Mouse (Mus musculus): ENCODE data around the gene Snrnp200. TPM values are rescaled to one million over a fixed set of nuclear protein-coding genes. Genes with fewer than 3 reads are reported as not detected.

Gene Snrnp200
- polyA plus RNA-seq, 1 experiment, result 19.7 TPM

DNA sequence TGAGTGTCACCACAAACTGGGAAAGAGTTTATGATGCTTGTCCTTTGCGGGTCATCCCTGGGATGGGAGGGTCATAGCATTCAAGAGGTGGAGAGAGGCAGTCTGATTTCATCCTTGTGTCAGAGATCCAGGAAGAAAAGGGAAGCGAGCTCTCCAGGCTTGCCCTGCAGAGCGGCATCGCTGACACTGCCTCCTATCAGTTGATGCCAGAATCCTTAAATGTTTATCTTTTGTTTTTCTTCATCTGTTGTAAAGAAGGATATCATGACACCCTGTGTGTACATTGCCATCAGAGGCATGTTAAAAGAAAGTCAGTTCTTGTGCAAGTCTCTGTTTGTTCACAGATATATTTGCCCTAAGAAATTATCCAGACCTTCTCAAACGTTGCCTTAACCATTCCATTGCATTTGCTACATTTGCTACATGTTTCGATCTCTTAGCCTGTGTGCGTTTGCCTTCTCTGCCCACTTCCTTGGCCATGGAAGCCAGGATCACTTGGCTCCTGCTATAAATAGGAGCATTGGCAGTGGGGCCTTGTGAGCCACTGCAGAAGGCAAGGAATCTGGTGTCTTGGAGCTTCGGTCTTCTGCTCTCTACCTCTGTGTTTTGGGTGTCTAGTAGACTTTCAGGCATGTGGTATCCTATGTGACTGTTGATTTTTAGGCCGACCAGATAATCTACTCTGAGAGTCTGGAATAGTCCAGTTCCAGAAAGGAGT, 42.3 kb downstream of the Snrnp200 start:
- no peak for TF ChIP-seq GATA1 (IDR thresholded peaks at IDR 0.05; ENCODE audit: low read length)

DNA sequence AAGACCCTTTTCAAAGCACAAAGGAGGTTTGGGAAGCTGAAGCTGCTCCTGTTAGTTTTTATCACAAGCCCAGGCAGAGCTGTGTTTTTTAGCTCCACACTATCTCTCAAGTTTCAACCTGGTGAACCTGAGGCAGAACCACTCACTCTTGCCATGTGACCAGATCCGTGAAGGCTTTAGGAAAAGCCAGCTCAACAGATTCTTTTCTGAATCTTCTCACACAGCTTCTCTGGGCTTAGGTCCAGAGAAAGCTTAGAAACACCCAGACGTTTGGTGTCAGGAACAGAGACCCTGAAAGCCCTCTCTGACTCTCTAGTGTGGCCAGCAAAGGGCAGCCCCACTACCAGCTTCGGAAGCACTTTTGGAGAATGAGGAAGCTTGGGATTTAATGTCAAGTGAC, 43.3 kb downstream of the Snrnp200 start:
- no peak for TF ChIP-seq GATA1 (IDR thresholded peaks at IDR 0.05; ENCODE audit: low read length)

GRCm38 (mm10) chr2:127251880-127252527, 43.8 kb downstream of the Snrnp200 start:
- no peak for TF ChIP-seq GATA1 (IDR thresholded peaks at IDR 0.05; ENCODE audit: low read length)

DNA sequence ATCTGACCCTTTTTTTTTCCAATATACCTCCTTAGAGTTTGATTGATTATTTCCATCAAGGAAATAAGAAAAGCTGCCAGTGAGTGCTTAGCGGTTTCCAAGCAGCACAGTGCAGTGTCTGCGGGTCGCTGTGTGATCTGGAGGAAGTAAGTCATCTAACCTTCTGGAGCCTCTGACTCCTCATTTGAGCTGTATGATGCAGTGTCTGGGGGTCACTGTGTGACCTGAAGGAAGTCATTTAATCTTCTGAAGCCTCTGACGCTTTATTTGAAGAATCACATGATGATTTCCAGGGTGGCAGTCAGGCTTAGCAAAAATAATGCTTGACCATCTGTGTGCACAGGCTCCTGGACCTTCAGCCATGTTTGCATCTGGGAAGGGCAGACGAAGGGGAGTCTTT, 44.6 kb downstream of the Snrnp200 start:
- no peak for TF ChIP-seq GATA1 (IDR thresholded peaks at IDR 0.05; ENCODE audit: low read length)

GRCm38 (mm10) chr2:127254604-127255134, 46.5 kb downstream of the Snrnp200 start:
- TF ChIP-seq GATA1 (IDR thresholded peaks at IDR 0.05; ENCODE audit: low read length), result no peak

GRCm38 (mm10) chr2:127255294-127255693, 47.1 kb downstream of the Snrnp200 start:
- TF ChIP-seq GATA1 (IDR thresholded peaks at IDR 0.05; ENCODE audit: low read length), result no peak

GRCm38 (mm10) chr2:127259340-127259739, 51.2 kb downstream of the Snrnp200 start:
- TF ChIP-seq GATA1 (IDR thresholded peaks at IDR 0.05; ENCODE audit: low read length), result no peak

DNA sequence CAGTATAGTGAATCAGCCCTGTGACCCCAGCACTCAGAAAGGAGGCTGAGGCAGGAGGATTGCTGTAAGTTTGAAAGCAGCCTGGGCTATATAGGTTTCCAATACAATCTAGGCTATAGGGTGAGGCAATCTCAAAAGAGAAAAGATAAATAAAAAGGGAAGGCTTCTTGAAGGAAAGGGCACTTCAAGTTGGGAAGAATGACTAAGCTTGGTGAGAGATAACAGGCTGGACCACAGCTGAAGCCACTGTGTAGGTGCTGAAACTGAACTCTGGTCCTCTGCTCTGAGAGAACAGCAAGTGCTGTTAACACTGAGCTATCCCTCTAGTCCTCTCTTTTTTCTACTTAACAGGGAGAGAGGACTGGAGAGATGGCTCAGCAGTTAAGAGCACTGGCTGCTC, 54.3 kb downstream of the Snrnp200 start:
- TF ChIP-seq GATA1 (IDR thresholded peaks at IDR 0.05; ENCODE audit: low read length), result no peak

DNA sequence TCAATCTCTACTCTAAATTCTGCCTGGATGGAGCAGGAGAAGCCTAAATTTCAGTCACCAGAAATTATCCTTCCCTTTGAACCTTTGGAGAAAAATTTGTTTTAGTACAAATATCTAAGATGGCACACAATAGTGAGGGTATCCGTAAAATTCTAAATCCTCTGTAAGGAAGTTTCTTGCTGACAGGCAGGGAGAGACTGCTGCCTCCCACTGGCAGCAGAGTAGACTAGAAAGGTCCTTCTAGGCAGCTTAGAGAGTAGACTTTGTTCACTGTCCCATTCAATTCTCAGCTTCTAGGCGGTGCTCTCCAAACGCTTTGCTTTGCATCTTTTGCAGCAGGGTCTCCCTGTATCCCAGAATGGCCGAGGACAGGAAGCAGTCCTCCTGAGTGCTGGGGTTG, 59.7 kb downstream of the Snrnp200 start:
- no peak for TF ChIP-seq GATA1 (IDR thresholded peaks at IDR 0.05; ENCODE audit: low read length)

- no peak for TF ChIP-seq GATA1 (IDR thresholded peaks at IDR 0.05; ENCODE audit: low read length)
These were observed 61.5 kb downstream of the Snrnp200 start, which contains the start of gene Stard7 for GRCm38 (mm10) chr2:127269491-127270299. Stard7 (plus strand) TSS chr2:127270218.

DNA sequence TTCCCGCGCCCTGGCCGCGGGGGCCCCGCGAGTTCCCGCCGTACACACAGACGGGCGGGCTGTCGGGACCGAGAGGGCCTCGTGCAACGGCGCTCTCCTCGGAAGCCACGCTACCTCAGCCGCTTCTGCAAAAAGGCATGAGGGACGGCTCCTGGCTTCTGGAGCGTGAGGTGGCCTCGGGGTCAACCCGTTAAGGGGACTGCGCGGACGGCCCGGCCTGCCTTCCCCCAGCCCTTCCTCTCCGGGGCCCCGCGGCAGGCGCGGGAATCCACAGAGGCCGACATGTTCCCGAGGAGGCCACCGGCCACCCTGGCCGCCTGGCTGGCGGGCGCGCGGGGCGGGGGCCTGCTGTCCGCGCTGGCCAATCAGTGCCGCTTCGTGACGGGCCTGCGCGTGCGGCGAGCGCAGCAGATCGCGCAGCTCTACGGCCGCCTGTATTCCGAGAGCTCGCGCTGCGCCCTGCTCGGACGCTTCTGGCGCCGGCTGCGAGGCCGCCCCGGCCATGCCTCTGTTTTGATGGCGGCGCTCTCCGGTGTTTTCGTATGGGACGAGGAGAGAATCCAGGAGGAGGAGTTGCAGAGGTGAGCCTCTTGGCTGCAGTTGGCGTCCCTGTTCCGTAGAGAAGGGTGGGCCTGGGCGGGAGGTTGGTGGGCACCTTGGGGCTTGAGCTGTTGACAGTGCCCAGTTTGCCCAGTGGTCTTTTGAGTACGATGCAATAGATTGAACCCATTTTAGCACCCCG, 62.3 kb downstream of the Snrnp200 start:
- TF ChIP-seq GATA1 (IDR thresholded peaks at IDR 0.05; ENCODE audit: low read length), result no peak

DNA sequence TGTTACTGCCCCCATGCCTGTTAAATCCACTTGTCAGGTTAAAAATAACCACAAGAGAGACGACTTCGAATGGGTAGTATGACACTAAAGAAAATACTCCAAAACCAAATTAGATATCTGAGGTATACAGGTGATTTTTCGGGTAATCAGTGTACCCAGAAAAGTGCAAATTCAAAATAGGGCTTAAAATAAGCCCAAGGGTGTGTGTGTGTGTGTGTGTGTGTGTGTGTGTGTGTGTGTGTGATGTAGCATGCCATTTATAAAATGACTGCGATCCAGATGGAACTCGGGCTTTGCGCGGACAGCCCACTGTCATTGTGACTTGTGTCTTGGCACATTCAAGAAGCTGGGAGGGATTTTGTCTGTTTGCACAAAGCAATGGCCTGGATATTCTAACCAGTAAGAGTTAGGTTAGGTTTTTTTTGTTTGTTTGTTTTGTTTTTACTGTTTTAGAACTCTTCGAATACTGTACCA, 62.9 kb downstream of the Snrnp200 start:
- TF ChIP-seq GATA1 (IDR thresholded peaks at IDR 0.05; ENCODE audit: low read length), result no peak

GRCm38 (mm10) chr2:127272806-127273205, 64.6 kb downstream of the Snrnp200 start:
- TF ChIP-seq GATA1 (IDR thresholded peaks at IDR 0.05; ENCODE audit: low read length), result no peak

DNA sequence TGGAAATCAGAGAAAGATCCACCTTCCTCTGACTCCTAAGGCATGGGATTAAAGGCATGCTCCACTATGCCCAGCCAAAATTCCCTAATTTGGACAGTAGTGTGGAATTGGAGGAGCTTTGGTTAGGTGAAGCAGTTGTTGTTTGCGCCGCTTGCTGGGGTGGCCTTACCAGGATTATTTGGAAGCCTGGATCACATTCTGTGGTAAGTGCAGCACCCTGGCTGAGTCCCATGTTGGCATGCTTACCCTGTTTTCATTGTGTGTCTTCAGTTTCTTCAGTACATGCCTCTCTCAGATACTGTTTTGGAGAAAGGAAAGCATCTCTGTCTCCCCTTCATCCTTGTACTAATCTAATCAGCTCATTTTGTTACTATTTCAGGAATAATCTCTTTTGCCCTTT, 66.4 kb downstream of the Snrnp200 start:
- TF ChIP-seq GATA1 (IDR thresholded peaks at IDR 0.05; ENCODE audit: low read length), result no peak

All from G1E-ER4 (cell line).